Mouse (Mus musculus): ENCODE results near the gene Kansl1l. TPM values are rescaled to one million over a fixed set of nuclear protein-coding genes. Genes with fewer than 3 reads are reported as not detected.

The Kansl1l gene
- polyA plus RNA-seq, 1 experiment = 9.7 TPM

GRCm38 (mm10) chr1:66845690-66846318 is 28.4 kb upstream of the Kansl1l start:
- Histone ChIP-seq H3K4me1 (ENCODE audit: control insufficient read depth, insufficient read depth, low read length) (no peaks in the 10 kb centered on the region), H3K36me3 (ENCODE audit: control insufficient read depth, insufficient read depth, low read length) (peaks cover 11% of the 10 kb centered on the region), H3K27ac (ENCODE audit: insufficient read depth, low read depth, low read length) (no peak overlapping the region), H3K4me3 (ENCODE audit: insufficient read depth, low read depth, low read length) (no peak overlapping the region), H3K27me3 (replicated peaks; ENCODE audit: control insufficient read depth, insufficient read depth, low read length) (no peaks in the 10 kb centered on the region)
- WGBS = 88% methylated on average over 5 of the region's 5 CpGs
- TF ChIP-seq POLR2A (IDR thresholded peaks at IDR 0.05; ENCODE audit: low read depth, low read length) (no peak), CTCF (conservative IDR thresholded peaks at IDR 0.05; ENCODE audit: insufficient read depth, insufficient read length, low read depth, low read length) (no peak)
- no peak for DNase-seq

GRCm38 (mm10) chr1:66841938-66842337 is 24.6 kb upstream of the Kansl1l start:
- H3K4me1 ChIP-seq (ENCODE audit: control insufficient read depth, insufficient read depth, low read length) = peaks cover 9% of the 10 kb centered on the region
- WGBS = 86% methylated on average over 10 of the region's 10 CpGs
- H3K27ac ChIP-seq (ENCODE audit: insufficient read depth, low read depth, low read length) = no peak overlapping the region
- no peak for DNase-seq
- TF ChIP-seq POLR2A (IDR thresholded peaks at IDR 0.05; ENCODE audit: low read depth, low read length) (no peak), CTCF (conservative IDR thresholded peaks at IDR 0.05; ENCODE audit: insufficient read depth, insufficient read length, low read depth, low read length) (no peak)
- H3K36me3 ChIP-seq (ENCODE audit: control insufficient read depth, insufficient read depth, low read length) = peaks cover 6% of the 10 kb centered on the region
- no peaks in the 10 kb centered on the region for H3K27me3 ChIP-seq (replicated peaks; ENCODE audit: control insufficient read depth, insufficient read depth, low read length)
- no peak overlapping the region for H3K4me3 ChIP-seq (ENCODE audit: insufficient read depth, low read depth, low read length)

GRCm38 (mm10) chr1:66841510-66841909 is 24.1 kb upstream of the Kansl1l start:
- WGBS = 83% methylated on average over 6 of the region's 6 CpGs

GRCm38 (mm10) chr1:66839755-66840438 is 22.5 kb upstream of the Kansl1l start:
- no peak overlapping the region for H3K27ac ChIP-seq (ENCODE audit: insufficient read depth, low read depth, low read length)
- peaks cover 15% of the 10 kb centered on the region for H3K4me1 ChIP-seq (ENCODE audit: control insufficient read depth, insufficient read depth, low read length)
- no peak overlapping the region for H3K4me3 ChIP-seq (ENCODE audit: insufficient read depth, low read depth, low read length)
- H3K27me3 ChIP-seq (replicated peaks; ENCODE audit: control insufficient read depth, insufficient read depth, low read length) = no peaks in the 10 kb centered on the region
- WGBS = 43% methylated on average over 7 of the region's 7 CpGs
- DNase-seq = peak; percentile 39
- TF ChIP-seq CTCF (conservative IDR thresholded peaks at IDR 0.05; ENCODE audit: insufficient read depth, insufficient read length, low read depth, low read length) = no peak
- TF ChIP-seq POLR2A (IDR thresholded peaks at IDR 0.05; ENCODE audit: low read depth, low read length) = no peak
- H3K36me3 ChIP-seq (ENCODE audit: control insufficient read depth, insufficient read depth, low read length) = peaks cover 8% of the 10 kb centered on the region

More at GRCm38 (mm10) chr1:66841510-66841909, 24.1 kb upstream of the Kansl1l start:
- Histone ChIP-seq H3K4me1 (ENCODE audit: control insufficient read depth, insufficient read depth, low read length) (peaks cover 12% of the 10 kb centered on the region), H3K4me3 (ENCODE audit: insufficient read depth, low read depth, low read length) (no peak overlapping the region), H3K27me3 (replicated peaks; ENCODE audit: control insufficient read depth, insufficient read depth, low read length) (no peaks in the 10 kb centered on the region), H3K27ac (ENCODE audit: insufficient read depth, low read depth, low read length) (no peak overlapping the region), H3K36me3 (ENCODE audit: control insufficient read depth, insufficient read depth, low read length) (peaks cover 6% of the 10 kb centered on the region)
- DNase-seq = no peak
- no peak for TF ChIP-seq CTCF (conservative IDR thresholded peaks at IDR 0.05; ENCODE audit: insufficient read depth, insufficient read length, low read depth, low read length)
- no peak for TF ChIP-seq POLR2A (IDR thresholded peaks at IDR 0.05; ENCODE audit: low read depth, low read length)

- no peak overlapping the region for H3K4me3 ChIP-seq (ENCODE audit: insufficient read depth, low read depth, low read length)
- H3K36me3 ChIP-seq (ENCODE audit: control insufficient read depth, insufficient read depth, low read length) = peaks cover 7% of the 10 kb centered on the region
- H3K27ac ChIP-seq (ENCODE audit: insufficient read depth, low read depth, low read length) = no peak overlapping the region
- TF ChIP-seq CTCF (conservative IDR thresholded peaks at IDR 0.05; ENCODE audit: insufficient read depth, insufficient read length, low read depth, low read length) = no peak
- TF ChIP-seq POLR2A (IDR thresholded peaks at IDR 0.05; ENCODE audit: low read depth, low read length) = no peak
- no peaks in the 10 kb centered on the region for H3K27me3 ChIP-seq (replicated peaks; ENCODE audit: control insufficient read depth, insufficient read depth, low read length)
- DNase-seq = no peak
- 47% methylated on average over 1 of the region's 1 CpGs for WGBS
- peaks cover 15% of the 10 kb centered on the region for H3K4me1 ChIP-seq (ENCODE audit: control insufficient read depth, insufficient read depth, low read length)
Observed at GRCm38 (mm10) chr1:66839135-66839534, 21.8 kb upstream of the Kansl1l start.

GRCm38 (mm10) chr1:66838184-66839042 is 21.1 kb upstream of the Kansl1l start:
- Histone ChIP-seq H3K4me3 (ENCODE audit: insufficient read depth, low read depth, low read length) (peak overlapping the region; percentile 12), H3K27ac (ENCODE audit: insufficient read depth, low read depth, low read length) (peak overlapping the region; percentile 72), H3K4me1 (ENCODE audit: control insufficient read depth, insufficient read depth, low read length) (peaks cover 18% of the 10 kb centered on the region), H3K36me3 (ENCODE audit: control insufficient read depth, insufficient read depth, low read length) (peaks cover 9% of the 10 kb centered on the region), H3K27me3 (replicated peaks; ENCODE audit: control insufficient read depth, insufficient read depth, low read length) (no peaks in the 10 kb centered on the region)
- DNase-seq = peak; percentile 88
- 35% methylated on average over 16 of the region's 16 CpGs for WGBS
- TF ChIP-seq POLR2A (IDR thresholded peaks at IDR 0.05; ENCODE audit: low read depth, low read length) (no peak), CTCF (conservative IDR thresholded peaks at IDR 0.05; ENCODE audit: insufficient read depth, insufficient read length, low read depth, low read length) (peak; percentile 77)

Data from kidney, adult 2 months (tissue).